Mouse (Mus musculus): Measurements from ENCODE around the gene Lrrc72. TPM values are rescaled to one million over a fixed set of nuclear protein-coding genes. Genes with fewer than 3 reads are reported as not detected.

The Lrrc72 gene
- total and polyA plus RNA-seq, 3 experiments, result not detected

GRCm38 (mm10) chr12:36267670-36268246, 14.6 kb upstream of the Lrrc72 start:
- in situ Hi-C loops (cut with MboI; ENCODE audit: low pct_ligation_motif_present, low pct_unique_long_range_greater_than_20kb, low sequenced_read_pairs) (no loop called here), dilution Hi-C loops (cut with MboI; ENCODE audit: extremely low pct_ligation_motif_present, extremely low pct_unique_long_range_greater_than_20kb, low sequenced_read_pairs) (no loop called here)
- DNase-seq (ENCODE audit: extremely low read depth), result peak; percentile 50
- no peak overlapping the region for H3K9ac ChIP-seq (ENCODE audit: insufficient read depth, low read depth)
- H3K9me3 ChIP-seq (replicated peaks; ENCODE audit: low read length), result no peaks in the 10 kb centered on the region
- 0 out of 2 replicates have a peak, but pooled peaks have one; percentile 37 for TF ChIP-seq MXI1 (IDR thresholded peaks at IDR 0.05; ENCODE audit: low read depth, low read length)
- TF ChIP-seq IRF4 (IDR thresholded peaks at IDR 0.05; ENCODE audit: low read depth, low read length), result peak; percentile 68; the same call in 1 of the 2 replicates
- no peak for TF ChIP-seq ELF1 (IDR thresholded peaks at IDR 0.05; ENCODE audit: low read depth, low read length)
- peak; percentile 42 for TF ChIP-seq ETS1 (conservative IDR thresholded peaks at IDR 0.05; ENCODE audit: low read depth, low read length)
- peak; percentile 54; the same call in 1 of the 2 replicates for TF ChIP-seq EP300 (IDR thresholded peaks at IDR 0.05; ENCODE audit: low read length)
- TF ChIP-seq MAFK (IDR thresholded peaks at IDR 0.05; ENCODE audit: insufficient replicate concordance, low read length), result no peak
- no peak for TF ChIP-seq ZMIZ1 (IDR thresholded peaks at IDR 0.05; ENCODE audit: low read depth, low read length)
- no peak for TF ChIP-seq CHD1 (IDR thresholded peaks at IDR 0.05; ENCODE audit: low read depth, low read length)
- TF ChIP-seq CHD2 (IDR thresholded peaks at IDR 0.05; ENCODE audit: low read length), result 0 out of 2 replicates have a peak, but pooled peaks have one; percentile 33
- TF ChIP-seq RAD21 (IDR thresholded peaks at IDR 0.05; ENCODE audit: low read depth, low read length), result no peak
- TF ChIP-seq UBTF (IDR thresholded peaks at IDR 0.05; ENCODE audit: low read depth, low read length), result no peak
- TF ChIP-seq TBP (conservative IDR thresholded peaks at IDR 0.05; ENCODE audit: low read depth, low read length), result no peak
- TF ChIP-seq ZNF384 (IDR thresholded peaks at IDR 0.05; ENCODE audit: low read depth, low read length), result no peak
- TF ChIP-seq JUN (IDR thresholded peaks at IDR 0.05; ENCODE audit: insufficient read depth, low read depth, low read length), result peak; percentile 31; the same call in 1 of the 2 replicates
- peak; percentile 60 for TF ChIP-seq BHLHE40 (IDR thresholded peaks at IDR 0.05; ENCODE audit: low read depth, low read length)
- TF ChIP-seq MYC (IDR thresholded peaks at IDR 0.05; ENCODE audit: low read depth, low read length), result no peak; the same call in 1 of the 2 replicates
- TF ChIP-seq GABPA (IDR thresholded peaks at IDR 0.05; ENCODE audit: insufficient replicate concordance, low read depth, low read length), result no peak
- TF ChIP-seq USF1 (IDR thresholded peaks at IDR 0.05; ENCODE audit: low read depth, low read length), result no peak
- no peak for TF ChIP-seq USF2 (conservative IDR thresholded peaks at IDR 0.05; ENCODE audit: low read depth, low read length)
- peak; percentile 60; the same call in 1 of the 2 replicates for TF ChIP-seq JUND (conservative IDR thresholded peaks at IDR 0.05; ENCODE audit: low read depth, low read length)
- no peak for TF ChIP-seq E2F4 (IDR thresholded peaks at IDR 0.05; ENCODE audit: insufficient replicate concordance, low read depth, low read length)
- peak; percentile 48; the same call in 1 of the 2 replicates for TF ChIP-seq MEF2A (IDR thresholded peaks at IDR 0.05; ENCODE audit: borderline replicate concordance, low read depth, low read length)
- no peak for TF ChIP-seq NRF1 (IDR thresholded peaks at IDR 0.05; ENCODE audit: low read depth, low read length)
- H3K36me3 ChIP-seq (replicated peaks in 1 of 2; ENCODE audit: control insufficient read depth in 1 of 2, insufficient read depth in 1 of 2, low read length in 1 of 2), result no peaks in the 10 kb centered on the region
- H3K4me2 ChIP-seq (ENCODE audit: insufficient read depth, low read depth, poor library complexity, severe bottlenecking), result peak overlapping the region; percentile 54
- no peaks in the 10 kb centered on the region for H3K79me2 ChIP-seq (replicated peaks; ENCODE audit: control insufficient read depth, extremely low read depth, insufficient read depth, poor library complexity, severe bottlenecking)
- peaks cover 13 to 19% of the 10 kb centered on the region in 2 experiments for H3K4me1 ChIP-seq (ENCODE audit: control insufficient read depth in 1 of 2, insufficient read depth in 2 of 2)
- H3K4me3 ChIP-seq (replicated peaks in 1 of 3; ENCODE audit: low read depth in 2 of 3, low read length in 2 of 3, poor library complexity in 1 of 3), result no peak overlapping the region
- H3K27me3 ChIP-seq (replicated peaks), result no peaks in the 10 kb centered on the region
- no peak overlapping the region; the same call in 1 of the 2 replicates for H3K27ac ChIP-seq (ENCODE audit: insufficient read depth, low read depth)
